Mouse (Mus musculus): ENCODE measurements around the gene Phf10.
"Not testable (repeated sequence)": the region's sequence is repeated elsewhere in the genome, so short reads cannot be mapped to it uniquely, and the experiment has no call there.

- TF ChIP-seq POLR2A (IDR thresholded peaks at IDR 0.05; ENCODE audit: low read depth, low read length); CTCF (IDR thresholded peaks at IDR 0.05; ENCODE audit: extremely low read depth, insufficient read length, insufficient replicate concordance, low read depth, low read length): not testable (repeated sequence)
These were observed 66.0 kb downstream of the Phf10 start for GRCm38 (mm10) chr17:14895058-14895457.
